Mouse (Mus musculus) neutrophil, adult 5-6 weeks (primary cell): ENCODE data around the gene Trnau1ap. TPM values are rescaled to one million over a fixed set of nuclear protein-coding genes. Genes with fewer than 3 reads are reported as not detected.

Source experiments
- ATAC-seq: fragments of 151-379, 151-347 bp; 2 replicates; pipeline ENCODE4 v1.8.0; 2017; ENCODE audit warnings: mild to moderate bottlenecking, moderate TSS enrichment; ENCODE audit not compliant: insufficient number of reproducible peaks, poor library complexity, low FRiP score, severe bottlenecking; ENCODE audit errors: extremely low read depth
- total RNA-seq: library from RNA; stranded (forward); fragments of 200-1000 nt; gene quantifications from 2 replicates; pipeline ENCODE4 v1.2.3, GENCODE M21; 2017

Gene Trnau1ap
- total RNA-seq, 1 experiment from 2014 or later = 24.9 TPM

- ATAC-seq = no peak
Measured at GRCm38 (mm10) chr4:132266835-132267349, 62.4 kb downstream of the Trnau1ap start.

GRCm38 (mm10) chr4:132263313-132263712 is 66.0 kb downstream of the Trnau1ap start:
- ATAC-seq = no peak

GRCm38 (mm10) chr4:132262358-132262616 is 67.1 kb downstream of the Trnau1ap start:
- ATAC-seq = no peak

Other genes with a start within 250 kb of the Trnau1ap start
- gene Oprd1, start 185.1 kb downstream of the Trnau1ap start, total RNA-seq = not detected in 2 replicates
- gene Ythdf2, start 117.2 kb downstream of the Trnau1ap start, total RNA-seq = 40.9 and 56.7 TPM in 2 replicates
- 29.1 and 37.3 TPM in 2 replicates for gene Gmeb1, start 67.9 kb downstream of the Trnau1ap start, total RNA-seq
- 28.3 and 47.9 TPM in 2 replicates for gene Taf12, start 55.2 kb downstream of the Trnau1ap start, total RNA-seq
- not detected in 2 replicates for gene Rab42, start 26.2 kb downstream of the Trnau1ap start, total RNA-seq
- 3.3 and 7.9 TPM in 2 replicates for gene Rcc1, start 24.1 kb upstream of the Trnau1ap start, total RNA-seq
- gene Phactr4, start 93.0 kb upstream of the Trnau1ap start, total RNA-seq = 7.8 and 8.0 TPM in 2 replicates
- gene Med18, start 134.4 kb upstream of the Trnau1ap start, total RNA-seq = 2.9 and 10.1 TPM in 2 replicates
- gene Sesn2, start 181.0 kb upstream of the Trnau1ap start, total RNA-seq = 30.6 and 33.4 TPM in 2 replicates
- gene Atpif1, start 204.1 kb upstream of the Trnau1ap start, total RNA-seq = 127 and 138 TPM in 2 replicates
- 327 and 337 TPM in 2 replicates for gene Dnajc8, start 206.0 kb upstream of the Trnau1ap start, total RNA-seq
- 135 and 136 TPM in 2 replicates for gene Ptafr, start 234.5 kb upstream of the Trnau1ap start, total RNA-seq